Mouse (Mus musculus) yolk sac, embryonic 10.5 days (tissue): ENCODE data around the gene Efna5.

ENCODE experiments used
- DNase-seq: peaks from one replicate; pipeline ENCODE4 v3.0.0-alpha.2; 2017; ENCODE audit warnings: low spot score

Gene Efna5

DNA sequence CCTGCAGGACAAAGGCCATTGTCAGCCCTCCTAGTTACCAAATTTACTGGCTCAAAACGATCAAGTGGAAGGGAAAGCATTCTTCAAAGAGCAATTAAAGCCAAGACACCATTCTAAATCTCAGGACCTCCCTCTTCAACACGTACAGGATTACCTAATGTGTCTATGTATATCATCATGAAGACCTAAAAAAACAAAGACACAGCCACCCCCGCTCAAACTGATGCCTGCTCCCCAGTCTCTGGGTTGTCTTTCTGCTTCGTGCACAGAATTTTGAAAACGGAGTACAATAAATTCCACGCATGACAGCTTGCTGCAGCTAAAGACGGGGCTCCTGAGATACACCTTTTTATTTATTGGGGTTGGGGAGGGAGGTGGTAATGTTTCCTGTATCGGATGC lies 133.7 kb downstream of the Efna5 start:
- DNase-seq = no peak

DNA sequence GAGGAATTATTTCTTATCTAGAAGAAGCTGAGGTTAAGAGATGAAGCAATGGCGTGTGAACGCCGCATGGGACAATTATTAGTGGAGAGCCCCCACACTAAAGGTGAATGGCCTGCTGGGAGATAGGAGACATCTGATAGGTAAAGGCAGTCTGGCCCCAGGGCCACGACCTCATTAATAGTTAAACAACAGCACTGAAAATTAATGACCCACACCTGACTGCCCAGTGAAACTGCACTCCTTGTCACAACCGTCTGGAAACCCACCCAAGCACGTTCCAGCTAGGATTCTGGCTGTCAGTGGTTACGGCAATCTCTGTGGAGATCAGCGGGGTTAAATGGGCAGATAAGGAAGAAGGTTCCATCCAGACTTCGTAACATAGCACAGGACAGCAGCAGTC lies 134.3 kb downstream of the Efna5 start:
- DNase-seq = no peak

DNA sequence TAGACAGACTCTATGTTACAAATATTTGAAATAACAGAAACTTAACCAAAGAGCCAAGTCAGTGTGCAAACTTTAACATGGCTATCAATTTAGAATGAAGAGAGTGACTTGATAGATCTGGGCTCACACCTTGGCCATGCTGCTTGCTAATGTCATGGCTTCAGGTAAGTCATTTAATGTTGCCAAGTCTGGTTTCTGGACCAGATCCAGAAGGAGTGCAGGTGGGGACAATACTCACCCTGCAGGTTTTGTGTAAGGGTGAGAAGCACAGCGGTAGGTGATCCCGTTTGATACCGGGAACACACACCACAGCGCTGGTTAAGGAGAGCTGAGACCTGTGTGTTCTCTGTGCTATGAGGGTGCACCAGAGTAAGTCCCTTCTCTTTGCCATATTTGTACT lies 135.8 kb downstream of the Efna5 start:
- no peak for DNase-seq

DNA sequence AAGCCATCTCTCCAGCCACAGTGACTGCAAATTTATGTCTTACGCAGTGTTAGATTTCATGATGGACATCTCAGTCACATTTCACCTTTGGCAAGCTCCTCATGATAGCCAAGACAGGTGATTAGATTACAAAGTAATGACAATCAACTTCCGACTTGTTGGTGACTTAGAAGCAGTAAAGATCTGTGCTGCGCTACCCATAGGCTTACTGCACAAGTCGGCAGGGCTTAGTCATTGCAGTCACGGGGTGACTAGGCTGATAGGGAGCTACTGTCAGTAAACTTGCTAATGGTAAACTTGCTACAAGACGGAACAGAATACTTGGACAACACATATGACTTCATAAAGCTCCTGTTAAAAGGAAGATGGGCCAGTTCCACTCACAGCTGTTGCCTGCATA lies 136.9 kb downstream of the Efna5 start:
- DNase-seq = no peak

DNA sequence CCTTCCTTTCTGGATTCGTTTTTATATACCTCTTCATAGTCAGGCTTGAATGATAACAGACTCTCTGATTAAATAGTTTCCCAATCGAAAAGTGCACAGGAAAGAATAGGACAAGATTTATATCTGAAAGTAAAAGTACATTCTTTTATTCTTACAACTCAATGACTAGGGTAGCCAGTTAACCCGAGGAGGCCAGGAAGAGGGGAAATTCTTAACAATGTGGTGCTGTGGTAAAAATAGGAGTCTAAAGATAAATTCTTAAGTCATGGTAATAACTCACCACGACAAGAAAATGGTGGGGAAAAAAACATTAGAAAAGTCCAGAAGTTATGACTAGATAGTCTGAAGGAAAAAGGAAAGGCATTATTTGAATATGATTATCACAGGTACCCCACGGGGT lies 139.4 kb downstream of the Efna5 start:
- no peak for DNase-seq

DNA sequence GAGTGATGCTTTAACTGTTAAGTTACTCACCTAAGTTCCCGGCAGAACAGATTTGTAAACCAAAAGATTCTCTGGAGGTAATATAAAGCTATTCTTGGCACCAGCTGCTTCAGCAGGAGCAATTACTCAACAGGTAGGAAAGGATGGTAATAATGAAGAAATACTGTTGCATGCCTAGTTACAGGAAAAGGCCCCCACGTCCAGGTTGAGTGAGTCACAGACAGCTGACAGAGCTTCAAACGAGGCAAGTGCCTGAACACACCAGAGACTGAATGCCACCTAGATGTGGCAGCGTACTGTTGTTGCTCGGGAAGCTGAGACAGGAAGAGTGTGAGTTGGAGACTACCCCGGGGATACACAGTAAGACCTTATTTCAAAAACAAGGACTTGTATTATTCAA lies 140.1 kb downstream of the Efna5 start:
- DNase-seq = no peak

DNA sequence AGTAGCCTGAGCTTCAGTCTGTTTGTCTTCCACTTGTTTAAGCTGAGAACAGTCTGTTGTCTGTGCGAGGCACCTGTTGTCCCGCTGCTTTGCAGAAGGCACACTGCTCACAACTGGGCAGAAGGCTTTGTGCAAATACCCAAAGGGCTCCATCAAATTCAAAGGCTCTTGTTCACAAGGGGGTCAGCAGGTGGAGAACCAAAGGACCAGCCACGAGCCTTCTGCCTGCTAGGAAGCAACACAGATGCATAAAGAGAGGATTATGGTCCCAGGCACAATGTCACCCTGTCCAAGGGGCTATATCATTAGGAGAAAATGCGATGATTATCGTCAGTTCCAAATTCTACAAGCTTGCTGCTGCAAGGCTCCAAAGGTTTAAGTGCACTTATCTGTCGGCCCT lies 141.1 kb downstream of the Efna5 start:
- DNase-seq = no peak

DNA sequence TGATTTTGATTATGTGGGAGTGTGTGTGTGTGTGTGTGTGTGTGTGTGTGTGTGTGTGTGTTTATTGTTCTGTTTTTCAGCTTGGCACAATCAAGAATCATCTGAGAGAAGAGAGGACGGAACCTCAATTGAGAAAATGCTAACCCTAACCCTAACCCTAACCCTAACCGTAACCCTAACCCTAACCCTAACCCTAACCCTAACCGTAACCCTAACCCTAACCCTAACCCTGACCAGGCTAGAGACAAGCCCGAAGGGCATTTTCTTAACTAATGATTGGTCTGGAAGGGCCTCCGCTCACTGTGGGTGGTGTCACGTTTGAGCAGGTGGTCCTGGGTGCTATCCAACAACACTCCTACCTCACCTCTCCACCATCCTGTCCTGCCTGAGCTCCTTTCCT lies 143.7 kb downstream of the Efna5 start:
- no peak for DNase-seq

DNA sequence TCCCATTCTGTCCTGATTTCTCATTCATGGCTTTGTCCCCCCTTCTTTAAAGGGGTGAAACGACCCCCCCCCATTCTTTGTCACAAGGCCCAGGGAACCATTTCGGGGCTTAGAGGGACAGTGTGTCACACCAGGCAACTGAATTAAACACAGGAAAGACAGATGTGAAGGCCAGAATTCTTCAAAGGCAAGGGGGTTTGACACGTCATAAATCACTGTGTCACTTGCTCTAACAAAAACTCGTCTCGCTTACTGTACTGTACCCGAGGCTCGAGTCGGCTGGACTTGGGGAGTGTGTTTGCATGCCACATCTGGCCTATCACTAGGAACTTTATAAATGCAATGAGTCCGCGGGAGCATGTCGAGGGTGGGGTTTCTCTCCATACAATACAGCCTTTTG lies 145.2 kb downstream of the Efna5 start:
- no peak for DNase-seq

DNA sequence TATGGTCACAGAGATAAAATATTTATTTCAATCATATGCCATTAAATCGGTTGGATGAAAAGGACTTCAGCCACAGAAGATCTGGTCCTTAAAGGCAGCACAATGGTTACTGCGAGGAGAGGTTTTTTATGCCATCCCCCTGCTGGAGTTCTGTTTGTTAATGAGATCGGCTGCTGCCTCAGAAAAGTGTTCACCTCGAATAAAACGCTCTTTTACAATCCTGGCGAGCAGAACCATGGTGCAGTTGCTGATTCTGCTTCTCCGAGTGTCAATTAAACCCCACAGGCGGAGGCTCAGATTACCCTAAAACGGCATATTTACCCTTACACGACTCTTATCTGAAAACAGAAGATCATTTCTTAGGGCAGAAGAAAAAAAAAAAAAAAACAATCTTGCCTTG lies 146.2 kb downstream of the Efna5 start:
- no peak for DNase-seq

DNA sequence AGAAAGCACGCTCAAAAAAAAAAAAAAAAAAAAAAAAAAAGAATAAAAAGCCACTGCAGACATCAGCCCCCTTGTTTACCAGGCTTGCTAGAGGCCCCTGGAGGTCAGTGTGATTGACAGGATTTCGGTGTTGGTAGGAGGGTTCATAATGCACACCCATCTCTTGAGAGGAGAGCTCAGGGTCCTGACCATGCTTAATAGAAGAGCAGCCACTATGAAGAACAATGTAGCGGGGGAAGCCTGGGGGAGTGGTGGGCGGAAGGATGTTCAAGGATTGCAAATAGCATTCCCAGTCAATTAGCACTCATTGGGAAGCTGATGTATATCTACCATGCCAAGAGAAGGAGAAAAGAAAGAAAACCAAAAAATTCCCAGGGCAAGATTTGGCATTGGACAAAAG lies 147.1 kb downstream of the Efna5 start:
- DNase-seq = no peak

DNA sequence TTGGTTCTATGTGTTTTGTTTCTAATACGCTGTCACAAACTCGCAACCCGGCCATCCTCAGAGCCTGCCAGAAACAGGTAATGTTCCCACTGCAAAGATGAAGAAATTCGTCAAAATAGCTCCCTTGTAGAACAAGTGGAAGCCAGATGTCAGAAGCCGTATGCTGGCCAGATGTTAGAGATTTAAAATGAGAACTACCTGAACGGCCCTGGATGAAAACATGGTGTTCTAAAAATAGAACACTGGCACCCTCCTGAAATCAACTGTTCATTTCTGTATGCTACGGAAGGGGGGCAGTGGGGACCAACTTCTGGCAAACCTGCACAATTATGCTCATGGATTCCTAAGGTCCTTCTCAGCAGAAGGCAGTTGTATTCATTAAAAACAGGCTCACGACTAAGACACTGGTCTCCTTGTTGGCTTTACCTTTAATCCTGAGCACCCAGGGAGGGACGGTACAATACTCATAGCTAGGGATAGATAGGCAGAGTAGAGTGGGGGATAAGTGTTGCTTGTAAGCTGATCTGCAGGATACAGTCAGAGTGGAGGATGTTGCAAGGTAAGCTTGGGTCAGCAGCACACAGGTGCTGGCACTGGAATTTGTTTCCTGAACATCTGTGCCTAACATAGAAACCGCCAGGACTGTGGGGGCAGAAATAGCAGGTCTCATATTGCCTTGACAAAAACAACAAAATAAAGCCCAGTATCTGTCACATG lies 151.2 kb downstream of the Efna5 start:
- no peak for DNase-seq

DNA sequence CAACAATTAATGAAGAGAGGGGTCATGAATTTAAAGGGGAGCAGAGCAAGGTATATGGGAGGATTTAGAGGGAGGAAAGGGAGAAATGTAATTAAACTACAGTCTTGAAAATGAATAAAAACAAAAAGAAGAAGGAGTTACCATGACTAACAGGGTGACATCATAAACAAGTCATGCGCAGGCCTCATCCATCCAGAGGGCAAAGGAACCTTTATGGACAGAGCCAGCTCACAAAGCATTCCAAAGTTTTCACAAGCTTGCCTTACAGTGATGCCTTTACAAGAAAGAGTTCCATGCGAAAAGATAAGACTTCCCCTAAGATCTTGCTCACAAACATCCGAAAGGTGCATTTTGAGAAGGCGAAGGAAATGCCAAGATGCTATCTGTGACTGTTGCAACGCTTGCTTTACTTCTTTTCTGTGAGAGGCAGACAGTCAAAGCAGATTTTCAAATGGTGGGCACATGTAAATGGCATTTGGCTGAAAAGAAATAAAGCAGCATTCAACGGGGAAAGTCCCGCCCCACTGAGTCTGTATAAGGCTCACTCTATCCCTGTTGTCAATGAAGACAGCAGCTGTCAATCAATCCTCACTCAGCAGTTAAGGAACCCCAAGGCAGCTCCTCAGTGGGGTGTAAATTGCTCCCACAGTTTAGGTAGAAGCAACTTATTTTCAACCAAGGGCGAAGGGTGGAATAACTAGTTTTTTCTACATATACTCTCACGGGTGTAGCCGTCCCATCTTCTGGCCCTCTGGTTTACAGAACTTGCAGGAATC lies 152.8 kb downstream of the Efna5 start:
- DNase-seq = no peak

DNA sequence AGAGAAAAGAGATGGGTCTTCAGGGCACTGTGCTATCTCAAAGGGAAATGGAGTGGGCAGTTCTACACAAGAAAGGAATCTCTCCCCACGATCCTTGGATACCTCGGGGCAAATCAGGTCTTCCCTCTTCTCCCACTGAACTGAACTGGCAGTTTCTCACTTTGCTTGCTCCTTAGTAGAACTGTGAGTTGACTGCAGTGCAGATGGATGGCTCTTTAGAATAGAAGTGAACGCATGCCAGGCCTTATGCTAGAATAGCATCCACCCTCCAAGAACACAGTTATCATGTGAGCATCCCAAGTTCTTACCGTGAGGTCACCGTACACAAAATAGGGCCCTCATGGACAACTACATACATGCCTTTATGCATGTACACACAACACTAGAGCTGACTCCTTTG lies 155.0 kb downstream of the Efna5 start:
- DNase-seq = no peak

DNA sequence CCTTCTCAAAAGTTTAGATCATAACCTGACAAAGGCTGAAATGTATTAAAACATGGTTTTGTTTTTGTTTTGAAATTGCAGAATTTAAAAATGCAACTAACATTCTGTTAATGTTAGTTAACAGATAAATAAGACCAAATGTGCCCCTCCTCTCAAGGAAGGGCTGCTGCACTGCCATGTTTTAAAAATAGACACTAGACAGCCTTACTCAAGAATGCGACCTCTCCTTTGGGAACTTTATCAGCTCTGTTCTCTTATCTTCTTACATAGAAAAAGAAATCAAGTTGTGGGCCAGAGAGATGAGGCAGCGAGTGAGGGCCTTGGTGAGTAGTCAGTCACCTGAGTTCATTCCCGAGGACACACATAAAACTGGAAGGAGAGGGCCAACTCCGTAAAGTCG lies 158.2 kb downstream of the Efna5 start:
- DNase-seq = no peak

DNA sequence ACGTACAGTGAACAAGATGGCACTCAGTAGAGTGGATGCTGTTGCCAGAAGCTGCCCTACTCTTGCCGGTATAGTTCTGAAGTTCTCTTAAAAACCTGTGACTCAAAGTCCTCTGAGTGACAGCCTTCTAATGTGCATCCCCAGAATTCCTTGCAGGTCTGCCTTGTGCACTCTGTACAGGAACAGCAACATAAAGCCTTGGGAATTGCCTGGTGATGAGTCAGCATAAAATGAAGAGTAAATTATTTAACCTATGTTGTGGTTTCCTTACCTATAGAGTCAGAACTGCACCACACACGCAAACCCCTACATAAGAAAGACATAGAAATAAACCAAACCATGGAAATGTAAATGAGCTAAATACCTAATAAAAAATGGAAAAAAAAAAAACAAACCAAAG lies 159.5 kb downstream of the Efna5 start:
- DNase-seq = no peak

DNA sequence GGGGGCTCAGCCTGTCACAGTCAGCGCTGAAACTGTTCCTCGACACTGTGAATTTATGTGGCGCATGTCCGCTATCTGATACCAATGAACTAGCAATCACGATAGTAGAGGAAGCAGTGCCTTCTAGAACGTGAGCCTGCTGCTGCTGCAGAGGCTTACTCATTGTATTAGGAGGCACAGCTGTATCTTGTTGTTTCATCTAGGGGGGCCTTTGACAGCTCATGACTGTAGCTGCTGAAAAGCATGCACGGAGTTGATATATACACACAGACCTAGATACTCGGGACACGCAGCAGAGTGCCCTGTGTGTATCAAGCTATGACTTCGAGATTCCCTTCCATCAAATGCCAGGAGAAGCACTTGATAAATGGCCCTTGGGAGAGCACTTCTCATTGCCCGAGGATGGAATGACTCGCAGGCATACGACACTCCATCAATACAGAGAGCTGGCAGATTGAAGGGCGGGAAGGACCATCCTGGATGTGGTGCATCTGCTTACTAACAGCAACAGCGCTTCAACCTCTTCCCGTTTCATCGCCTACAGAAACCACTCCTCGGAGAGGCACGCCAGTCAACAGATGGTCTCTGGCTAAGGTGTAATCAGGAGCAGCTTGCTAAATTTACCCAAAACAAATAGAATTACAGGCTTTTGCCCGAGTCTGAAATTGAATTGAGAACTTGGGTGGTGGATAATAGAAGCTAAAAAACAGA lies 160.2 kb downstream of the Efna5 start:
- DNase-seq = no peak

DNA sequence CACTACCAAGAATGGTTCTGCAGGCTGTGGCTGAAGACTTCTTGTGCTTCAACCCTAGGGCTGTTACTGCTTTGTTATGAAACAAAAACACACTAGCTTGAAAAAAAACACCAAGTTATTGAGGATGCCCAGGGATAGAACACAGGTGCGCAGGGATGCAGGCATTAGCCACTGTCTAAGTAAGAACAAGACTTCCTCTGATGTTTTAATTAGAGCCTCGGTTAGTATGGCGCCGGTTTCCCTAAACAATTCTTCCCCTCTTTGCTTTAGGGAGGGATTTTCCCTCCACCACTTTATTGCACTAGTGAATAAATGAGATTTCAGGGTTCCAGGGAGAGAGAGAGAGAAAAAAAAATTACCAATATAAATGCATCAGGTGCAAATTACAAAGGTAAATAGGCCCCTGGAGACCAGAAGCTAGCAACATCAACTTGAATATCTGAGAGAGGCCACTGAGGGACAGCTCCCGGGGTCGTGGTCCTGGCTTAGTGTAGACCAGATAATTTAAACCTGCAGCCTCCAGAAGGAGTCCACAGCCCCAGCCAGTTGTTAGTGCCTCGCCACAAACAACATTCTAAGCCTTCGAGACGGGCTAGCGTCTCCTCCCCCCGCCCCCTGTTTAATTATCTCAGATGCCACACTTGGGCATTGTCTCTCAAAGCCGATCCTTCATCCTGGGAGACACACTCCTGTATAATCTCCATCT lies 163.5 kb downstream of the Efna5 start:
- no peak for DNase-seq

DNA sequence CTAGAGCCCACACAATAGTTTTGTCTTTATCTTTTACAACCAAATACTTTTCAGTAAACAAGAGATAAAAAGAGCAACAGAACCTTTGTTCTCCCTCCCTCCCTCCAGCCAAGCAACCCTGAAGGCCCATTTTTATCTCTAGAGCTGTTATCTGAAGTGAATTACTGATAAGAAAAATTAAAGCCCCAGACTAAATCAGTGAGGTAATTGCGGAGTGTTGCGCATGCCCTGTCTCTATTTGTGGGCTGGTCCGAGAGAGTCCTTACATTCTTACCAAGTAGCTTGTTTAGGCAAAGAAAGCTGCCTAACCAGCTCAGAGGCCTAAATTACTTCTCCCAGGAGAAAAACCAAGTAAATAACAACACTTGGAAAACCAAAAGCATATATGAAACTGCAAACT lies 167.7 kb downstream of the Efna5 start:
- DNase-seq = no peak

DNA sequence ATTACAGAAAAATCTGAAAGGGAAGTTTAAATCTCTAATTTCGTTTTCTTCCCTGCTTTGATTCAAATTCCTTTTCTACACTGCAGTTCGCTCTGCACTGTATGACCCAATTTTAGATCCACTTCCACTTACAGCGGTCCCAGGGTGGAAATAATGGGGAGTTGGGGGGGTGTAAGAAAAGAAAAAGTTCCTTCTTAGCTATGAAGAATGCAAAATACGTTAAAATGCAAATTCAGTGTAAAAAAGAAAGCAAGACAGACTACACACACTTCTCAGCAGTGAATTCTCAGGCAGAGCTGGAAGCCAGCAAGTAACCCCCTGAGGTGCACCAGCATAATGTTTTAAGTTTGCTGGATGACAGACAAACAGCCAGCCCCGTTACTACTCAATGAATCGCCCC lies 174.7 kb downstream of the Efna5 start:
- DNase-seq = no peak

DNA sequence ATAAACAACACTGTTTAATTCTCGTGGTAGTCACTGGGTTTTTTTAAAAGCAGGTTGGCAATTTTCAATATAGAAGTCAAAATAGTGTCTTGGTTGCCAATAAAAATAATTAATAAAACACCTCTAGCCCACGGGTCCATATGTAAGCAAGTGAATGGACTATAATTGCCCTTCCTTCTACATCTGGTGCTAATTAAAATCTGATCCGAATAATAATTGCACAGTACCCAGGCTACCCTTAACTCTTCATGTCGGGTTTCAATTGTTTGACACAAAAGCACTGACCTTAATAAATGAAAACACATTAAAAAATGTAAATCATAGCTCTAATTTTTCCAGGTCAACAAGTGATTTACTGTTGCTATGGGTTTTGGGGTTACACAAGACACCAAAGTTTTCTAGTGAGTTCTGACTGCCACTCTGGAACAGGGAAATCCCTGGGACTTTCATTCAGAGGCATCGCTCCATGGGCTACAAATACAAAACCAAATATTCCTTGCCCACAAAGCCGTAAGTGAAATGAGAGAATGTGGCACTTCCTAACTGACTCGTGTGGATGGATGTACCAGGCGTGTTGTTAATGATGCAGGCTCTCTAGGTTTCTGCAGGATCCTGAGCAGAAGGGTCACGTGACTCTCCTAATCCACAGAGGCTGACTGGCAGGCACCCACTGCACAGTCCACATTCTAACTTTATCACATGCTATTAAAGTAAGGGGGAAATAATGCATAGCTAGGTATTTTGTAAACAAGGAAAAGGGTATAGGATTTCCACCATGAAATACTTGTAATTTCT lies 178.9 kb downstream of the Efna5 start:
- DNase-seq = no peak
